Mouse (Mus musculus) monocyte, adult 5-6 weeks (primary cell): ENCODE measurements around the gene Gper1. TPM values are rescaled to one million over a fixed set of nuclear protein-coding genes. Genes with fewer than 3 reads are reported as not detected.

Source experiments
- ATAC-seq: fragments of 153-309, 156-312 bp; replicated peaks from 2 replicates; pipeline ENCODE4 v1.8.0; 2017; ENCODE audit warnings: mild to moderate bottlenecking; ENCODE audit not compliant: low TSS enrichment, insufficient number of reproducible peaks, severe bottlenecking, poor library complexity, low FRiP score
- total RNA-seq: library from RNA; stranded (forward); fragments of 200-1000, 200-491, 200-594 nt; gene quantifications from 3 replicates; pipeline ENCODE4 v1.2.3, GENCODE M21; 2017

Gper1 gene
- total RNA-seq, 1 experiment from 2014 or later, result 1.3 TPM

DNA sequence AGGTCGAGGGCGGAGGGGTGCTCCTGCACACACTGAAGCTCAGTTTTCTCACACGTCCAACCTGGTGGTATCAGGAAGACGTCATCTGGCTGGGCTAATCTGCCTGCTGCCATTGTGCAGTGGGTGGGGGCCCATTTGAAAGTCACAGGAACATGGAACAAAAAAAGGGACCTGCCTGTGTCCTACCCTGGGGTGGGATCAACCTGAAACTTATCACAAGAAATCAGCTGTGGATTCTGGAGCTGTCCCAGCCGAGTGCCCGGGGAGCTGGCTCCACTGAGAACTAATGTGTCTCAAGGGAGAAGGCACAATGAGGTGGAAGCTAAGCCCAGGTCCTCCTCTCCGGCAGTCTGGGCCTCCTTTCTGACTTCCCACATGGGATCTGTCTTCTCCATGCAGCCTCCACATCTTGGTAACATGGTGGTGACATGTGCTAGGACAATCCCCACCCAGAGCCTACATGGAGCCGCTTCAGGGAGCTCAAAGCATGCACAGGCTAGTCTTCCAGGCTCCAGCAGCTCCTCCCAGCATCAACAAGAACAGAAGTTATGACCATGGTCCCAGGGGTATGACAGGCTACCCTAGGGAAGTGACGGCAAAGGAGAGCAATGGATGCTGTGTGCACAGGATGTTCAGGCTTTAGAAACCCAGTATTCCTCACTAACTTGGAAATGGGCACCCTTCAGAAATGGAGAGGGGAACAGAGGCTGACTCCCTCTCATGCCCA is 11.1 kb downstream of the Gper1 start:
- ATAC-seq, result no peak

DNA sequence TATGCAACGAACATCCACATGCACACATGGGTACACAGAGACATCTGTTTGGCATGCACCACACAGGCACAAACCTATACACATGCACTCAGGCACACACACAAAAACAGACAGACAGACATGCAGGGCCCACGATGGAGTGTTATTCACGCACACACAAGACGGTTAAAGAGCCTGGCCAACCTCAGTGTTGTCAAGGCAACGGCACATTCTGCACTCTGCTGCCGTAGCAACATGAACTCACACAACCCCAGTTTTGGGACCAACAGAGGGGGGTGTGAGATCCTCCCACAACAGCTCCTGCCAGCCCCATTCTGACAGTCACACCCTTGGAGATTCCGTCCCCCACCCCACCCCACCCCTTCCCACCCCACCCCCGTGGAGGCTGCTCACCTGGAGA is 12.0 kb downstream of the Gper1 start:
- ATAC-seq, result no peak

DNA sequence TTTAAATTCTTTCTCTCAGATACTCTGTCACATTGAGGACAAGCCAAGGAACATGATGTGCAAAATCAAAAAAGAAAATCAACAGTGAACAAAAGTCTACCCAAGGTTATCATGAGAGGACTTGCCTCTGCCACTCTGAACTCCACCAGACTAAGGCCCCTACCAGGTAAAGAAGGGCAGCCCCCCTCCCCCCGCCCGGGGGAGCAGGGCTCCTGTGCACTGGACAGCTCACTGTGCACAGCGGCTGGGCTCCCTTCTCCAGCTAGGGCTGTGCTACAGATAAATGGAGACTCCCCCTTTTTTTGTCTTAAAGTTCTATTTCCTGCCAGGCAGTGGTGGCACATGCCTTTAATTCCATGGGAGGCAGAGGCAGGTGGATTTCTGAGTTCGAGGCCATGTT is 14.8 kb downstream of the Gper1 start:
- ATAC-seq, result no peak

DNA sequence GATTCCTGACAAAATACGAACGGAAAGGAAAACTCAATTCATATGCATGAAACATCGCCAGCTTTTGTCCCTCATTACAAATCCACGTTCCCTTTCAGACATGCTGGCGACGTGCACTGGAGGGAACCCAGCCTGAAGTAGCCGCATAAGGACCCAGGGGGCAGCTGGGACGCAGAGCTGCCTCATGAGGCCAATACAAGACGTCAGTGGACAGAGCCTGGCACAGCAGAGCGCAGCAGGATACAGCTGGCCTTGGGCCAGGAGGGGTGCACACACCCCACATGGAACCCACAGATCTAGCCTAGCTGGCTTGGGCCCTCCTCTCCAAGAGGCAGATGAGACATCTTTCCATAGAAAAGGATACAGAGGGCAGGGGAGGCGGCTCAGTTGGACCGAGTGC is 15.5 kb downstream of the Gper1 start:
- no peak for ATAC-seq

DNA sequence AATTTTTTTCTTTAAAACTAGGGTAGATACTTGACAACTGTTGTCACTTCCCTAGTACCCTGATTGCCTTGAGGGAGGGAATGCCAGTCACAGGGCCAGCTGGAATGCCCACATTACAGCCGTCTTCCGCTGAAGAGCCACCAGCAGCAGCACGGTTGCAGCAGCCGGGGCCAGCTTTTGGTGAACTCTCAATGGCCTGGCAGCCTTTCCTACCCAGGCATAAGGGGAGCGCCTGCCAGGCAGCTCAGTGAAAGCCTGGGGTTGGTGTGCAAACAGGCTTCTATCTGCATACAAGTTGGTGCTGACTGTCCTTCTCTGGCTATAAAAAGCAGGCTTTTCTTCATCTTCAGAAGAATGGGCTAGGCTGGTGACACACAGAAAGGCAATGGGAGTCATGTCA is 17.5 kb downstream of the Gper1 start:
- no peak for ATAC-seq

DNA sequence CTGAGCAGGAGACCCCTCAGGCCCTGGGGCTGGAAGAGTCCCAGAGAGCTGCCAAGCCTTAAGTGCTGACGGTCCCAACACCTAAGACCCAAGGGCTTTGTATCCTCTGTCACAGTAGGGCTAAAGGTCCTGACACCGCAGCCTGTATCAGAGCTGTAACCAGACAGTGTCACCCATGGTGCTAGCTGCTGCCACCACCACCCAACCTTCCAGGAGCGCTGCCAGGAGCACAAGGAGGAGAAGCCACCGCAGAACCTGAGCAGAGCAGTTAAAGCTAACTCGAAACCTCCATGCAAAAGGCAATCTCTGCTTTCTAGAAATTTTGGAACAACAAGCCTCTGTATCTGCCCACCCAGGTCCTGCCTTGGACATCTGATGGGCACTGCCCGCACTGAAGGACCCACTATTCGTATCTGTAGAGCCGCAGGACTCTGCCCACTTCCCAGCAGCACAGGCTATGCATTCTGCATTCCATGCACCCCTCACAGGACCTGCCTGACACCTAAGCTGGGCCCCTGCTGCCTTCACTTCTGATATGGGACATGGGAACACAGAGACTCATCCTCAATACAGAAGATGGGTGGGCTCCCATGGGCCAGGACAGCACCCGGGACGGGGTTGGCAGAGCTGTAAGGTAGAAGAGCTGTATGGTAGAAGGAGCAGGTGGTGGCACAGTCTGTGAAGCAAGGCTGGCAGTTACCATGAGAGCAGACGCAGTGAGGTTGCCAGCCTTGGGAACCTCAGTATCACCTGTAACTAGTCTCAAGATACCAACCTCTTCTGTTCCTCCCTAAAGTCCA is 18.2 kb downstream of the Gper1 start:
- no peak for ATAC-seq

DNA sequence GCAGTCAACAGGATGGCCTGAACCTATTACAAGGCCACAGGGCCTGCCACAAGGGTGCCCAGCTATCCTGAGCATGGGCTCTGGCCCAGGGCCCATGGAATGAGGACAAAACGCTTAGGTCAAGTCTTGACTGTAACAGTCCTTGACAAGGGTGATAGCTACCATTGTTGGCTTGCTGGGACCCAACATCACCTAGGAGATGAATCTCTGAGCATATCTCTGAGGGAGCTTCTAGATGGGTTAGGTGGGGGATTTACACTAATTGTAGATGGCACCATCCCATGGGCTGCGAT is 18.7 kb downstream of the Gper1 start:
- ATAC-seq, result no peak

DNA sequence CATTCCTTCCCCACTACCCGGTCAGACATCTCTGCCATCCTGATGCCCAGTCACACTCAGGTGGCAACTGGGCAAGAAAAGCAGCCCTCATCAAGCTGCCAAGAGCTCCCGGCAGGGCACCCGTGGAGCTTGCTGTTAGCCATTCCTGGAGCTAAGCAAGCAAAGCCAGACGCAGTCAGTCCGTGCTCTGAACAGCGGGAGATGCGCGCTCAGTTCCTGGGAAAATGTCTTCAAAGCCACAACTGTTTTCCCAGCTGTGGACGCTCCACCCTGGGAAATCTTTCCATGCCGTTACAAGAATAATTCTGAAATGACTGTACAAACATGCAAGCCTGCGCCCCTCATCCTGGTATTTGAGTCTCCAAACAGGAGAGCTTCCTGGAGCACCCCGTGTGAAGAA is 19.5 kb downstream of the Gper1 start:
- no peak for ATAC-seq

DNA sequence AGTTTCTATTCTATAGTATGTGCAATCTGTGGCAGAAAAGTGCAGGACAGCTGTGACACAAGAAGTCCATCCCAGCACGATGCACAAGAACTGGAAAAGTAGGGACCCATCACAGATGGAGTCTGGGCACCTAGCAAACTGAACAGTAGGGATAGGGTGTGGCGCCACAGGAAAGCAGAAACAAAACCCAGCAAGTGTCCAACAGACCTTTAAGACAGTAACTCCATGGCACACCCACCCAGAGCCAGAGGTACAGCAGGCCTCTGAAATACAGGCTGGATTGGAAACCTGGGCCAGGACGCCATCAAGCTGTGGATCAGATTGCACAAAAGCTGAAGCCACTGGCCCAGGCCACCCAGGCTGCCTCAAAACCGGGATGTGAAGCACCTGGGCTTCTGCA is 20.0 kb downstream of the Gper1 start:
- no peak for ATAC-seq

DNA sequence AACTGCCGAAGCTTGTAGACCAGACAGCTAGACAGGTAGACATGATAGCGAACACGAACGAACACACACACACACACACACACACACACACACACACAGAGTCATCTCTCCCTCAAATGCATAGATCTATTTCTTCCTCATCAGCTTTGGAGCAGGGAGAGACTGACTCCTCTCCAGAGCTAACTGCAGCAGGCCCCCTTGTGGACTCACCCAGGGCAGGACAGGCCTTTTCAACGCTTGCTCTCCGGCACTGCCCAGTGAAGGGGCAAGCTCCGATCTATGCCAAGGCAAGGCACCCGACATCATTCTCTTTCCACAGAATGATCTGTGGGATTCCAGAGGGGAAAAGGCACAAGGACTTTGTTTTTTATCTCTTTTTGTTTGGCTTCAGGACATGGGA is 22.3 kb downstream of the Gper1 start:
- ATAC-seq, result no peak

DNA sequence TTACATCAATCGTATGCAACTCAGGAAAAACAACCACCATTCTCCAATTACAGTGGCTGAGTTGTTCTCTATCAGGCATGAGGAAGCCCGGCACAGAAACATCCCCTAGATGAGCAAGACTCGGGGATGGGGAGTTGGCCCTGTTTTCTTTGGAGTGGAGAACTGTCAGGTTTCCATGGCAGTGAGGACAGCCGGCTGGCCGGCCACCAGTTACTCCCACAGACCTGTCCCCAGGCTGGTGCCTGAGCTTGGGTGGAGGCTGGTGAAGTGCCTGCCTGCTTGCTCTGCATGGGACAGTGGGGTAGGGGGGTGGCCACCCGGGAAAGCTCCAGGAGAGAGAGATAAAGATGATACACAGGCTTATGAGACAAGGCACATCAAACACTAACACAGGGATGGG is 25.1 kb downstream of the Gper1 start:
- no peak for ATAC-seq

DNA sequence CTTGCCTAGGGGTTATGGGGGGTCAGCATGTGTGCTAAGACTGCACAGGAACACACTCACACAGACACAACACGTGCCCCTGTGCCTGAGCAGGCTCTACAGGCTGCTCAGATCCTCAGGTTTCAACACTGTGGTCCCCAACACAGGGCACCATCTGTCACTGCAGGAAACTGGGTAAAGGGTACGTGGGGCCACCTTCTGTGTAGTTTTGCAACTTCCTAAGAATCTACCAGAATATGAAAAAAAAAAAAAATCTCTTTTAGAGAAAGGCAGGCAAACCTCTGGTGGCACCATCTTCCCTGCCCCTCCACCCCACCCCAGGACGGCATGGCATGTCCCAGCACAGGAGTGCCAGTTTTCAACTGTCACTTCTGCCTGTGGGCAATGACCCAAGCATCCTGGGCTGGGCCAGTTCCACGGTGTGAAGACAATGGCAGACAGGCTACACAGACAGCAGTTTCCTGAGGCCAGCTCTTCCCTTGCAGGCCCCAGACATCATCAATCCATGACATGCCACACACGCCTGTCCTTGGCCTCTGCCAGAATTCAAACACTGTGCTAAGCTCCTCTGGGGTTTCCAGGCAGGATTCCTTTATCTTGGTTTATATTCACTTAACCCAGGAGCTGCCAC is 26.3 kb downstream of the Gper1 start:
- ATAC-seq, result 0 out of 2 replicates have a peak, but pooled peaks have one; percentile 11

DNA sequence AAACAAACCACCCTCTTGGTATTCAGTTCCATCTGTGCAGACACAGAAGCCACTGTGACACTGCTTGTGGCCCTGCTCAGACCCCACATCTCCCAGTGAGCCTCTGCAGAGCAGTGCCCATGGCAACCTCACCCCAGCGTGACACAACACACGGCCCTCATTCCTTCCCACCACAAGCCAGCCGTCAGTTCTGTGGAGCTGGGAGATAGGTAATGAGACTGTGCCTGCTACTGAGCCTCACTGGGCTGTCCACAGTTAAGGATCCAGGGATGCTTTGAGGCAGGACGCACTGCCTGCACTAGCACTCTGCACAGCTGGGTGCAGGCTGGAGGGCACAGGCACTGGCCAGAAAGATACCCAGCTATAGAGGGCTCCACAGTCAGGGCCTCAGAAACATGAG is 27.0 kb downstream of the Gper1 start:
- no peak for ATAC-seq

DNA sequence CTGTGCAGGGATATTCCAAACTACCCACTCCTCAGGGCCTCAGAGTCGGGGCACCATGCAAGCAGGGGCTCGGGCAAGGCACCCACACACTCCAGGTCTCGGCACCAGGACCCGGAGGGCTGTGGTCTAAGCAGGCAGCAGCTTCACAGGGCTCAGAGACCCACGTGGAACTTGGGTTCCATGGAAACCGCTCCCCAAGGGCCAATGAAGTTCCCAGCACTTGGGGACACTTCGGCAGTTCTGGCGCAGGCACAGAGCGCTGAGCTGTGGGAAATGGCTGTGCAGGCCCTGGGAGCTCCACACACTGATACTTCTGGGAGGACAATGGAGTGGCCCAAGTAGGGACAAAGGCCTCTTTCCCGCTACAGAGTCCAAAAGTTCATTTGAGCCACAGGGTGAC is 30.1 kb downstream of the Gper1 start:
- no peak for ATAC-seq

DNA sequence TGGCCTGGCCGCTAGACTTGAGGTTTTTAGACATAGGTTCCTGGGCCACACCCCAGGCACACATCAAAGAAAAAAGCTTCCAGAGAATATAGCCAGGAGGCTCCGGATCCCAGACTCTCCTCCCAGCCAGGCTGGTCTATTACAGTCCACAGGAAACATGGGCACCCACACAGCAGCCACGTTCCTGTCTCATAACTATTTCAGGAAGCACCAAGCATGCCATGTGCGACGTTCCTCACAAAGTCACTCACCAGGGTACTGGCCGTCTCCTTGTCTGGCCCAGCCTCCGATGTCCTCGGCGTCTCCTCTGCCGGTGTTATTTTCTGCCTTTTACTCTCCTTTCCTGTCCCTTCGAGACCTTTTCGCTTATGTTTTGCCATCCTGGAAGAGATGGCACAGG is 32.2 kb downstream of the Gper1 start:
- ATAC-seq, result no peak

DNA sequence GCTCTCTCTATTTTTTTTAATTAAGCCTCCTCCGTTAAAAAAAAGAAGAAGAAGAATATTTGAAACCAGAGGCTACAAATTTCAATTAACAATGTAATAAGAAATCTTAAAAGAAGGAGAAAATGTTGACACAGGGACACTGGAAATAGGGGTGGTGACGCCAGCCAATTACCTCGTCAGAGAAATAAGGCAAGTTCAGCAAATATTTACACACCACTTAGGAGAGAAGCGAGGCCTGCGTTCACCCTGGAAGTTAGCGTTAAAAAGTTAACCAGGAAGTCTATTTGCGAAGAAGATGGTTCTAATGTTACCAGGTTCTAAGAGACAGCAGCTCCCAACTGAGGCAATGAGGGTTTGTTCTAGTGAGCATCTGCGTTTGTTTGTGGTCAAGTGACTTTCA is 34.3 kb downstream of the Gper1 start:
- ATAC-seq, result no peak

DNA sequence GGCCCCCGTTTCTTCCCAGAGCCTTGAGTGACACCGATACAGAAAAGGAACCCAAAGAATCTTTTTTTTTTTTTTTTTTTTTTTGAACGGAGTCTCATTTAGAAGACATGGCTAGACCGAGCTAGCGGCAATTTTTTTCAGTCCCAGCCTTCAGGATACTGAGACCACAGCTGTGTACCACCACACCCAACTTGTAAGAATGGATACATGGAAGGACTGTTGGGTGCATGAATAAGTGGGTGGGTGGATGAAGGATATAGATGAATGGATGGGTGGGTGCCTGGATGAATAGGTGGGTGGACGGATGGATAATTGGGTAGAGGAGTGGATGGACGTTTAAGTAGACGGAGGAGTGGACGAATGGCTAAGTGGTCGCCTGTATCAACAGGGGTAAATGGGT is 37.0 kb downstream of the Gper1 start:
- no peak for ATAC-seq

DNA sequence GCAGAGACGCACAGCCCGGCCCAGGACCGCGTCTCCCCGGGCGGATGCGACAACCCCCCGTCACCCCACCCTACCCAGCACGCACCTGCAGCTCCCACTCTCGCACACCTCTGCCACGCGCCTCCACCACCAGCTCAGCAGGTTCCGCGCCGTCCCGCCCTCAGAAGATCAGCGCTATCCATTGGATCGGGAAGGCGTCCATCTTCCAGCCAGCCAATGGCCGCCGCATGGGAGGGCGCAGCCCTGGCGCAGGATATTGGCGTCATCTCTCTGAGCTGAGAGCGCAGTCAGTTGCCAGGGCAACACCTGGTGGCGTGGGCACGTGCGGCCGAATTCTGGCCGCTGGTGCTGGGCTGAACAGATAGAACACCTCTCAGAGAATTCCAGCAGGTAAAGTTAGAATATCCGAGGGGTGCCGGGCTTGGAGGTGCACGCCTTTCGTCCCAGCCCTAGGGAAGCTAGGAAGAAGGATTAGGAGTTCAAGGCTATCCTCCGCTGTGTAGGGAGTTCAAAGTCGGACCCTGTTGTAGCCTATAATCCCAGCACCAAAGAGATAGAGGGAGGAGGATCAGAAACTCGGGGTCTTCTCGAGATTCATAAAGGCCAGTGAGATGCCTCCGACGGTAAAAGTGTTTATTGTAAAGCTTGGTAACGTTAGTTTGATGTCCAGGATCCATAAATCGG is 37.6 kb downstream of the Gper1 start, which contains the start of gene 3110082I17Rik:
Gene 3110082I17Rik (minus strand): TSS at position 144 of the 684 bp plus-strand sequence.
- ATAC-seq, result peak; percentile 100

DNA sequence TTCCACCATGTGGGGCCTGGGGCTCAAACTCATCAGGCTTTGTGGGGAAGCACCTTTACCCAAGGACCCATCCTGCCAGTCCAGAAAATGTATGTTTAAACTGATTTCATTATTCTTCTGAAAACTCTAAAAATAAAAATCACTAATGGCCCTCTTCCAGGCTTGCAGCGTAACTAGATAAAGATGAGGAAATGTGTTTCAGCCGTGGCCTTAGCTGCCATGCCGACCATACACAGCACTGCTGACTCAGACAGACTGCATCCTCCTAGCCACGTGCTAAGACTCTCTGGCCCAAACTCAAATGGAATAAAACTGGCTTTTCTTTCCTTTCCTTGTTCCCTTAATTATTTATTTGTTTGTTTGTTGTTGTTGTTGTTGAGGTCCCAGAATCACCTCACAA is 41.9 kb downstream of the Gper1 start:
- no peak for ATAC-seq
